Mouse (Mus musculus): Measurements from ENCODE around the gene Lnx2. TPM values are rescaled to one million over a fixed set of nuclear protein-coding genes. Genes with fewer than 3 reads are reported as not detected.

Lnx2 gene
- polyA plus RNA-seq, 1 experiment from 2014 or later: 9.9 TPM

GRCm38 (mm10) chr5:147071886-147072285, 4.5 kb downstream of the Lnx2 start:
- Histone ChIP-seq H3K27ac (ENCODE audit: low read depth, low read length) (no peak overlapping the region), H3K9me3 (ENCODE audit: control insufficient read depth, low read length) (no peaks in the 10 kb centered on the region), H3K4me3 (ENCODE audit: low read depth, low read length) (no peak overlapping the region), H3K4me2 (ENCODE audit: low read depth, low read length, severe bottlenecking) (no peak overlapping the region), H3K27me3 (ENCODE audit: control insufficient read depth, insufficient read depth, low read length) (no peaks in the 10 kb centered on the region), H3K9ac (ENCODE audit: low read length) (no peak overlapping the region), H3K36me3 (ENCODE audit: control insufficient read depth, insufficient read depth, low read length) (no peaks in the 10 kb centered on the region; the same call in 1 of the 2 replicates), H3K4me1 (replicated peaks; ENCODE audit: control insufficient read depth, insufficient read depth, low read length) (no peaks in the 10 kb centered on the region; the same call in 1 of the 2 replicates)
- ATAC-seq (replicated peaks; ENCODE audit: low FRiP score) (no peak), DNase-seq (ENCODE audit: low spot score) (no peak)
- 79% methylated on average over 4 of the region's 4 CpGs for WGBS

- no peak for DNase-seq (ENCODE audit: low spot score)
- no peaks in the 10 kb centered on the region for H3K27me3 ChIP-seq (ENCODE audit: control insufficient read depth, insufficient read depth, low read length)
- no peaks in the 10 kb centered on the region; the same call in 1 of the 2 replicates for H3K36me3 ChIP-seq (ENCODE audit: control insufficient read depth, insufficient read depth, low read length)
- no peak overlapping the region for H3K4me3 ChIP-seq (ENCODE audit: low read depth, low read length)
- H3K27ac ChIP-seq (ENCODE audit: low read depth, low read length): no peak overlapping the region
- H3K4me2 ChIP-seq (ENCODE audit: low read depth, low read length, severe bottlenecking): no peak overlapping the region
- 80% methylated on average over 16 of the region's 16 CpGs for WGBS
- H3K9ac ChIP-seq (ENCODE audit: low read length): no peak overlapping the region
- no peak for ATAC-seq (replicated peaks; ENCODE audit: low FRiP score)
- H3K4me1 ChIP-seq (replicated peaks; ENCODE audit: control insufficient read depth, insufficient read depth, low read length): no peaks in the 10 kb centered on the region; the same call in 1 of the 2 replicates
- no peaks in the 10 kb centered on the region for H3K9me3 ChIP-seq (ENCODE audit: control insufficient read depth, low read length)
Measured at GRCm38 (mm10) chr5:147070791-147071516, 5.4 kb downstream of the Lnx2 start.

- H3K4me3 ChIP-seq (ENCODE audit: low read depth, low read length): no peak overlapping the region
- DNase-seq (ENCODE audit: low spot score): no peak
- H3K9ac ChIP-seq (ENCODE audit: low read length): no peak overlapping the region
- H3K4me1 ChIP-seq (replicated peaks; ENCODE audit: control insufficient read depth, insufficient read depth, low read length): no peaks in the 10 kb centered on the region
- no peak overlapping the region for H3K4me2 ChIP-seq (ENCODE audit: low read depth, low read length, severe bottlenecking)
- no peaks in the 10 kb centered on the region for H3K9me3 ChIP-seq (ENCODE audit: control insufficient read depth, low read length)
- WGBS: 91% methylated on average over 5 of the region's 5 CpGs
- no peaks in the 10 kb centered on the region for H3K27me3 ChIP-seq (ENCODE audit: control insufficient read depth, insufficient read depth, low read length)
- ATAC-seq (replicated peaks; ENCODE audit: low FRiP score): no peak
- no peaks in the 10 kb centered on the region; the same call in 1 of the 2 replicates for H3K36me3 ChIP-seq (ENCODE audit: control insufficient read depth, insufficient read depth, low read length)
- H3K27ac ChIP-seq (ENCODE audit: low read depth, low read length): no peak overlapping the region
Measured at GRCm38 (mm10) chr5:147068876-147069275, 7.5 kb downstream of the Lnx2 start.

- H3K27me3 ChIP-seq (ENCODE audit: control insufficient read depth, insufficient read depth, low read length): no peaks in the 10 kb centered on the region
- ATAC-seq (replicated peaks; ENCODE audit: low FRiP score) (no peak), DNase-seq (ENCODE audit: low spot score) (no peak)
- H3K4me3 ChIP-seq (ENCODE audit: low read depth, low read length): no peak overlapping the region
- H3K9ac ChIP-seq (ENCODE audit: low read length): no peak overlapping the region
- no peak overlapping the region for H3K4me2 ChIP-seq (ENCODE audit: low read depth, low read length, severe bottlenecking)
- 86% methylated on average over 5 of the region's 5 CpGs for WGBS
- H3K36me3 ChIP-seq (ENCODE audit: control insufficient read depth, insufficient read depth, low read length): no peaks in the 10 kb centered on the region; the same call in 1 of the 2 replicates
- H3K27ac ChIP-seq (ENCODE audit: low read depth, low read length): no peak overlapping the region
- no peaks in the 10 kb centered on the region for H3K4me1 ChIP-seq (replicated peaks; ENCODE audit: control insufficient read depth, insufficient read depth, low read length)
- H3K9me3 ChIP-seq (ENCODE audit: control insufficient read depth, low read length): no peaks in the 10 kb centered on the region
Measured at GRCm38 (mm10) chr5:147066965-147067364, 9.4 kb downstream of the Lnx2 start.

- Histone ChIP-seq H3K27me3 (ENCODE audit: control insufficient read depth, insufficient read depth, low read length) (no peaks in the 10 kb centered on the region), H3K36me3 (ENCODE audit: control insufficient read depth, insufficient read depth, low read length) (no peaks in the 10 kb centered on the region), H3K4me3 (ENCODE audit: low read depth, low read length) (no peak overlapping the region), H3K9me3 (ENCODE audit: control insufficient read depth, low read length) (no peaks in the 10 kb centered on the region), H3K27ac (ENCODE audit: low read depth, low read length) (no peak overlapping the region), H3K4me2 (ENCODE audit: low read depth, low read length, severe bottlenecking) (no peak overlapping the region), H3K9ac (ENCODE audit: low read length) (no peak overlapping the region), H3K4me1 (replicated peaks; ENCODE audit: control insufficient read depth, insufficient read depth, low read length) (no peaks in the 10 kb centered on the region)
- ATAC-seq (replicated peaks; ENCODE audit: low FRiP score) (no peak), DNase-seq (ENCODE audit: low spot score) (no peak)
- 66% methylated on average over 4 of the region's 4 CpGs for WGBS
Measured at GRCm38 (mm10) chr5:147066129-147066528, 10.3 kb downstream of the Lnx2 start.

- no peak overlapping the region for H3K9ac ChIP-seq (ENCODE audit: low read length)
- H3K27ac ChIP-seq (ENCODE audit: low read depth, low read length): no peak overlapping the region
- 75% methylated on average over 8 of the region's 8 CpGs for WGBS
- no peak overlapping the region for H3K4me3 ChIP-seq (ENCODE audit: low read depth, low read length)
- no peaks in the 10 kb centered on the region for H3K27me3 ChIP-seq (ENCODE audit: control insufficient read depth, insufficient read depth, low read length)
- no peak overlapping the region for H3K4me2 ChIP-seq (ENCODE audit: low read depth, low read length, severe bottlenecking)
- no peaks in the 10 kb centered on the region for H3K9me3 ChIP-seq (ENCODE audit: control insufficient read depth, low read length)
- no peak for DNase-seq (ENCODE audit: low spot score)
- no peaks in the 10 kb centered on the region for H3K36me3 ChIP-seq (ENCODE audit: control insufficient read depth, insufficient read depth, low read length)
- ATAC-seq (replicated peaks; ENCODE audit: low FRiP score): no peak
- H3K4me1 ChIP-seq (replicated peaks; ENCODE audit: control insufficient read depth, insufficient read depth, low read length): no peaks in the 10 kb centered on the region
Measured at GRCm38 (mm10) chr5:147063215-147063661, 13.1 kb downstream of the Lnx2 start.

GRCm38 (mm10) chr5:147060024-147060423, 16.4 kb downstream of the Lnx2 start:
- no peak overlapping the region for H3K4me2 ChIP-seq (ENCODE audit: low read depth, low read length, severe bottlenecking)
- H3K27me3 ChIP-seq (ENCODE audit: control insufficient read depth, insufficient read depth, low read length): no peaks in the 10 kb centered on the region
- H3K36me3 ChIP-seq (ENCODE audit: control insufficient read depth, insufficient read depth, low read length): no peaks in the 10 kb centered on the region
- no peaks in the 10 kb centered on the region for H3K4me1 ChIP-seq (replicated peaks; ENCODE audit: control insufficient read depth, insufficient read depth, low read length)
- no peak overlapping the region for H3K27ac ChIP-seq (ENCODE audit: low read depth, low read length)
- H3K9ac ChIP-seq (ENCODE audit: low read length): no peak overlapping the region
- no peak for DNase-seq (ENCODE audit: low spot score)
- 67% methylated on average over 2 of the region's 2 CpGs for WGBS
- H3K9me3 ChIP-seq (ENCODE audit: control insufficient read depth, low read length): no peaks in the 10 kb centered on the region
- no peak overlapping the region for H3K4me3 ChIP-seq (ENCODE audit: low read depth, low read length)
- no peak for ATAC-seq (replicated peaks; ENCODE audit: low FRiP score)

- Histone ChIP-seq H3K27ac (ENCODE audit: low read depth, low read length) (no peak overlapping the region), H3K9ac (ENCODE audit: low read length) (no peak overlapping the region), H3K4me3 (ENCODE audit: low read depth, low read length) (no peak overlapping the region), H3K27me3 (ENCODE audit: control insufficient read depth, insufficient read depth, low read length) (no peaks in the 10 kb centered on the region), H3K4me2 (ENCODE audit: low read depth, low read length, severe bottlenecking) (no peak overlapping the region), H3K4me1 (replicated peaks; ENCODE audit: control insufficient read depth, insufficient read depth, low read length) (no peaks in the 10 kb centered on the region), H3K9me3 (ENCODE audit: control insufficient read depth, low read length) (no peaks in the 10 kb centered on the region), H3K36me3 (ENCODE audit: control insufficient read depth, insufficient read depth, low read length) (no peaks in the 10 kb centered on the region)
- DNase-seq (ENCODE audit: low spot score) (no peak), ATAC-seq (replicated peaks; ENCODE audit: low FRiP score) (no peak)
- WGBS: 89% methylated on average over 9 of the region's 9 CpGs
Measured at GRCm38 (mm10) chr5:147059319-147059718, 17.1 kb downstream of the Lnx2 start.

GRCm38 (mm10) chr5:147058661-147059060, 17.7 kb downstream of the Lnx2 start:
- ATAC-seq (replicated peaks; ENCODE audit: low FRiP score): no peak

More at GRCm38 (mm10) chr5:147058661-147059060, 17.7 kb downstream of the Lnx2 start:
- no peak for DNase-seq (ENCODE audit: low spot score)
- Histone ChIP-seq H3K9ac (ENCODE audit: low read length) (no peak overlapping the region), H3K27me3 (ENCODE audit: control insufficient read depth, insufficient read depth, low read length) (no peaks in the 10 kb centered on the region), H3K9me3 (ENCODE audit: control insufficient read depth, low read length) (no peaks in the 10 kb centered on the region), H3K36me3 (ENCODE audit: control insufficient read depth, insufficient read depth, low read length) (no peaks in the 10 kb centered on the region), H3K4me1 (replicated peaks; ENCODE audit: control insufficient read depth, insufficient read depth, low read length) (no peaks in the 10 kb centered on the region), H3K4me3 (ENCODE audit: low read depth, low read length) (no peak overlapping the region), H3K4me2 (ENCODE audit: low read depth, low read length, severe bottlenecking) (no peak overlapping the region), H3K27ac (ENCODE audit: low read depth, low read length) (no peak overlapping the region)
- 91% methylated on average over 5 of the region's 5 CpGs for WGBS

Measured in forebrain, embryonic 11.5 days (tissue).